Mouse (Mus musculus): Measurements from ENCODE around the gene Wdr4.
A peak's percentile ranks its signal among the peaks of the same experiment; 100 is the strongest.
"Not testable (repeated sequence)": the region's sequence is repeated elsewhere in the genome, so short reads cannot be mapped to it uniquely, and the experiment has no call there.

The Wdr4 gene

DNA sequence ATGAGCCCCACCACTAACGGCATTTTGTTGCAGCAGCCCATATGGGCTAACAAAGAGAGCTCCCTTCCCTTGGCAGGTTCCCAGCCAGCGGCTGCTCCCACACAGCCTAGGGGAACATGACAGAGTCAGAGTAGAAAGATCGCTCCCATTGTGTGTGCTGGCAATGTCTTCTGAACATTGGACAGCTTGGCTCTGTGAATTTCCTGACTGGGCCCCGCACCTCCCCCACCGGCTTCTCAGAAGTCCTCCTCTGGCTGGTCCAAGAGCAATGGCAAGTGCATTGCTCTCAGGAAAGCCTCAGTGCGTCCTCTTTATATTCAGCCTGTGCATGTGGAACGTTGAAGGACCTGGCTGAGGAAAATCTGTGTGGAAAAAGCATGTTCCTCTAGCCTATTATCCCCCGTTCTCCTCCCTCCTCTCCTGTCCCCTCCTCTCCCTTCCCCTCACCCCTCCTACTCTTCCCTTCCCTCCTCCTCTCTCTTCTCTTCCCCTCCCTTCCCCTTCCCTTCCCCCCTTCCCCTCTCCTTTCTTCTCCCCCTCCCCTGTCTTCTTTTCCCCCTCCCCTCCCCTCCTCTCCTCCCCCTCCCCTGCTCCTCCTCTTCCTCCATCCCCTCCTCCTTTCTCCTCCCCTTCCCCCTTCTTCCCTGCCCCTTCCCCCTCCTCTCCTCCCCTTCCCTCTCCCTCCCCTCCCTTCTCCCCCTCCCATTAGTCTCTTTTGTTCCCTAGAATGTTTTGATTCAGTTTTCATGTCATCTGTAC lies 16.3 kb upstream of the Wdr4 start:
- DNase-seq (ENCODE audit: low spot score) = peak; percentile 43

DNA sequence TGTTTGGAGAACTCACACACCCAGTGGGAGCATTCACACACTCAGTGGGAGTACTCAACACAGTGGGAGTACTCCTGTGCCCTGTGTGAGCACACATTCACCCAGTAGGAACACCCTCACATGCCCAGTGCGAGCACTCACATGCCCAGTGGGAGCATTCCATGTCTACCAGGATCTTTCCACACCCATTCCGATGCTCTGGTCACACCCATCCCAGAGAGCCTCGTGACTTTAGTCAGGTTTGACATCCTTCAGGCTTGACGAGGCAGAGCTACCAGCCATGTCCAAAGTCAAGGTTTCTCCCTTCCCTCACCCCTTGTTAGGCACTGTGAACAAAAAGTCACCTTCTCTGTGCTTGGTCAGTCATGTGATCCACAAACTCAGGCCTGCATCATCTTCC lies 15.6 kb upstream of the Wdr4 start:
- no peak for DNase-seq (ENCODE audit: low spot score)

DNA sequence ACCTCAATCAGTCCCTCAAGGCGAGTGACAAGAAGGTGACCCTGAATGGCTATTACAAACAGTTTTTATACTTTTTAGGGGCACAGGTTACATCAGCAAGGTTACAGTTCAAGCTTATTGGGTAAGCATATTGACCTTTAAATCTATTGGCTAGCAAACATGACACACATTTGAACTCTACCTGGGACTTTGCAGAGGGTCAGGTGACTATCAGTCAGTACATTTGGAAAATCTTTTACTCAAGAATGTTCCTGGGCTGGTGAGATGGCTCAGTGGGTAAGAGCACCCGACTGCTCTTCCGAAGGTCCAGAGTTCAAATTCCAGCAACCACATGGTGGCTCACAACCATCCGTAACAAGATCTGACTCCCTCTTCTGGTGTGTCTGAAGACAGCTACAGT lies 12.6 kb upstream of the Wdr4 start:
- not testable (repeated sequence) for DNase-seq (ENCODE audit: low spot score)

DNA sequence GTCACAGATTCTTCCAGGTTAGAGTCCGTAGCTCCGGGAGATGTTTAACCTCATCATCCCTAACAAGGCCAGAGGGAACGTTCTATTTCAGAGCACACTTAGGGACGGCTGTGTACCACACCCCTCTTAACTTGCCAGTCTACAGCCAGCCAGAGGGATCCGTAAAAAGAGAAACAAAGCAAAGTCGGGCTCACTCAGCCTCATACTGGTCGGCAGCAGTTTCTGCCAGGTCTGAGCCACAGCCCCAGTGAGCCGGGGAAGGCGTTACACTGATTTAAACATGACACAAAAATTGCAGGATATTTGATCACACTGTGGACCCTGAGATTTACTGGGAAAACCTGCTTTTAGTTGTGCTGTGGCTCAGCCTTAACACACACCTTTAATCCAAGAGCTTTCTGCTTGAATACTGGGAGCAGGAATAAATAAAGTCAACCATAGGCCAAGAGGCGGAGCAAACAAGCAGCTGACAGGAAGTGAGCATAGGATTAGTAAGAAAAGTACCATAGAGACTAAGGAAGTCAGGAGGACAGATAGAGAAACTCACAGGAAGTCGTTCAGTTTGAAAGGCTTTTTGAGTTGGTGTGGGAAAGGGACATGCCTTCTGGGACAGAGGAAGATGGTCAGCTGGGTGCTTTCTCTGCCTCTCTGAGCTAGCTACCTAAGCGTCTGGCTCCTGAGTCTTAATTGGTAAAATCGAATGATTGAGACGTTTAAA lies 11.8 kb upstream of the Wdr4 start:
- no peak for DNase-seq (ENCODE audit: low spot score)

DNA sequence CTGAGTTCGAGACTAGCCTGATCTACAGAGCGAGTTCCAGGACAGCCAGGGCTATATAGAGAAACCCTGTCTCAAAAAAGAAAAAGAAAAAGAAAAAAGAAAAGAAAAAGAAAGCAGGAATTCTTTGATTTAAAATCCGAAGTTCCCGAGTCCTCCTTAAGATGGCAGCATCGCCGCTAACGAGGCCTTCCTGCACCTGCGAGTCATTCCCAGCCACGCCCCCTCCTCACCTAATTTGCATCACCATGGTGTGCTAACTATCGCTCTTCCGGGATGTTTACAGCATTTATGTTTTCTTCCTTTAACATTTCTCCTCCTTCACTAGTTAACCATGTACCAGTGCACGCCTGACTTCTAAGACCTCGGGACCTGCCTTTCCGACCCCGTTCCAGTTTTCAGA lies 9.5 kb upstream of the Wdr4 start:
- DNase-seq (ENCODE audit: low spot score) = peak; percentile 75

DNA sequence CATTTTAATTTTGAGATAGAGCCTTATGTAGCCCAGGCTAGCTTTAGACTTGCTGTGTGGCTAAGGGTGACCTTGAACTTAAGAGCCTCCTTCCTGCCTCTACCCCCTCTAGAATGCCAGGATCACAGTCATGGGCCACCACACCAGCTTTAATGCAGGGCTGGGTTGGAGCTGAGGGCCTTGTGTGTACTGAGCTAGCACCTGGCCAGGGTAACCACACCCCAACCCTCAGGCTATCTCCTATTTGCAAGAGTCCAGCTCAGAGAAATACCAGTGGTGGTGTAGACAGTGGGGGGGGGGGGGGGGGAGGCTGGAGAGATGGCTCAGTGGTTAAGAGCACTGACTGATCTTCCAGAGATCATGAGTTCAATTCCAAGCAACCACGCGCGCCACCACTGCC lies 6.0 kb upstream of the Wdr4 start:
- no peak for DNase-seq (ENCODE audit: low spot score)

DNA sequence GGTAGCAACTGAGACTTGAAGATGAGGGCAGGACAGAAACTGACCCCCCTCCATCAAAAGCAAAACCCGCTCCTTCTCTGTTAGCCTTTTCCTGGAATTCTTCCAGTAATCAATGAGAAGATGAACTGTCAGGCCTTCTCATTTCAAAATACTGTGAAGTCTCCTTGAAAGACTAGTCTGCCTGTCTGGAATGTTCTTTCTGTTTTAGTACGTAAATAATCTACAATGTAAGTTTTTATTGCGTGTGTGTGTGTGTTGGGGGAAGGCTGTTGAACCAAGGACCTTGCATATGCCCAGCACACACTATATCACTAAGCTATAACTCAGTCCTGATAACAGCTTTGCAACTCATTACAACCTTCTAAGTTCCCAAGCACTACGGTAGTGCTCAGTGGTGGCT lies 5.3 kb upstream of the Wdr4 start:
- no peak for DNase-seq (ENCODE audit: low spot score)

DNA sequence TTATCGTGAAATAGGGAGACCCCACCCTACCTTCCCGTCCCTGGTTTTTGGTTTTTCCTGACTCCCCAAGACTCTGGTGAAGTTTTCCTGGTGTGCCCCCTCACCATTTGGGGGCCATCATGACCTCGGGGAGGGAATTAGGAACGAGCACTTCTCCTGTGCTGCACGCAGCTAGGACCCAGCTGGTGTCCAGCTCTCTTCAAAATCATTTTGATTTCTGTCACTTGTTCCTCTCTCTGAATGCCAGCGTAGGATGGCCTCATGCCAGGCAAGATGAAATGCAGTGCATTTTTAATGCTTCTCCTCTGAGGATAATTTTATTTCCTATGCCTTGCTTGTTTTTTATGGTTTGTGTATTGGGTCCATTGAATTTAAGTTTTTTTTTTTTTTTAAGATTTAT lies 2.2 kb upstream of the Wdr4 start:
- no peak for DNase-seq (ENCODE audit: low spot score)

DNA sequence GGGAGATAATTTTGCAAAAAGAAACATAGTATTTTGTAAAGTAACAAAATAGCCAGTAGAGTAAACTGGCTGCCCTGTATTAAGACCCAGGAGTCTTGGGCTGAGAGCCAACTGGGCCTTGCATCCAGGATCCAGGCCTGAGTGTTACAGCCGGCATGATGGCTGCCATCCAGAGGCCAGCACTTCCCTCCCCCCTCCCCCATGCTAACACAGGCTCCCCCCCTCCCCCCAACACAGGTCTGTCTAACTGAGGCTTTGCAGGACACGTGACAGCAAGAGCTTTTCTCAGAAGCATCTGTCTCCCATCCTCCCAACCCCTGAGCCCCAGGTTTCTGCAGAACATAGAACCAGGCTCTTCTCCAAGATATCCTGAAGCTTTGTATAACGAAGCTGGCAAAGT lies 1.1 kb upstream of the Wdr4 start:
- DNase-seq (ENCODE audit: low spot score) = peak; percentile 12

DNA sequence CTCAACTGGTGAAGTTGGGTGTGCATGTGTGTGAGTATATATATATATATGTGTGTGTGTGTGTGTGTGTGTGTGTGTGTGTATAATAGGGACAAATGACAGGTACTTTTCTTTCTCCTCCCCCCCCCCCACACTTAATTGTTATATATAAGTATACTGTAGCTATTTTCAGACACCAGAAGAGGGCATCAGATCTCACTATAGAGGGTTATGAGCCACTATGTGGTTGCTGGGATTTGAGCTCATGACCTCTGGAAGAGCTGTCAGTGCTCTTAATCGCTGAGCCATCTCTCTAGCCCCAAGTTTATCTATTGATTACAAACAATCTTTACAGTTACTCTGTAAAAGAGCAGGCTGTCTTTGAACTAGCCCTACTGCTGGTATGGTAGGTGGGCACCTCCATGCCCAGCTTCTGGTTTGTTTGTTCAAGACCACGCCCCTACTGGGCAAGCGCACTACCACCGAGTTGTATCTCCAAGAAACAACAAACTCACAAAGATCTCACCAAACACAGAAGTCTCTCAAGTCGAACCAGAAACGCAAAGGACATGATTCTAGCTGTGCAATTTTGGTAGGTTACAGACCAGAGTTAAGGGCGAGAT lies 335 bp downstream of the Wdr4 start:
- no peak for DNase-seq (ENCODE audit: low spot score)

DNA sequence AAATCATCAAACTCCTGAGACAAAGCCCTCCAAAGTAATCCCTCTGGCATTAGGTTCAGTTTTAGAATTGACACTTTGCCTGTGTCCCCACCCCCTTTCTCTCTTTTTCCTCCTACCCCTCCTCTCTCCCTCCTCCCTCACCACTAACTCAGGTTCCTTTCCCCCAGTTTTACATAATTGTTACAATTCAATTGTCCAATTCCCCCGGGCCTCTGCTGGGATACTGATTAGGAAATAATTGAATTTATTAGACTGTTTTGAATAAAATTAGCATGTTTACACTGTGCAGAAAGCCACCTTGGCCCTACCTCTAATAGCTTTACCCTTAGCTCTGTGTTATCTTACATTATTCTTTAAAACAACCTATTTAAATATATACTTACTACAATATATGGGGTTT lies 5.1 kb downstream of the Wdr4 start:
- no peak for DNase-seq (ENCODE audit: low spot score)

DNA sequence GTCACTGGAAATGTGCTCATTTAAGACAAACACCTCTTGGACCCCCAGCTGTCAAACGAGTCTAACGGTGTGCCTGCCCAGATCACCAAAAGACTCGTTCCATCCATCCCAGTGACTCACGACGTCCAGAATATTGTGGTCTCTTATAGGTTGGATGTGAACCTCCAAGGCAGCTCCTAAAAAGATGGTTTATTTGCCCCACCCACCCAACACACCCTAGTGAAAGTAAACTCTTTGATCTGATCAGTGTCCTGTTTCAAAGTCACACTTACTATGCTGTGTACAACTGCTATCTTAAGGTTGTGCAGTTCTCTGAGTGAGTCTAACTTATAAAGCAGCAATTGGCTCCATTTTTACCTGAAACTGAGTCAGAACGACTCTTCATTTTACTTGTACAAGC lies 7.2 kb downstream of the Wdr4 start:
- DNase-seq (ENCODE audit: low spot score) = no peak

DNA sequence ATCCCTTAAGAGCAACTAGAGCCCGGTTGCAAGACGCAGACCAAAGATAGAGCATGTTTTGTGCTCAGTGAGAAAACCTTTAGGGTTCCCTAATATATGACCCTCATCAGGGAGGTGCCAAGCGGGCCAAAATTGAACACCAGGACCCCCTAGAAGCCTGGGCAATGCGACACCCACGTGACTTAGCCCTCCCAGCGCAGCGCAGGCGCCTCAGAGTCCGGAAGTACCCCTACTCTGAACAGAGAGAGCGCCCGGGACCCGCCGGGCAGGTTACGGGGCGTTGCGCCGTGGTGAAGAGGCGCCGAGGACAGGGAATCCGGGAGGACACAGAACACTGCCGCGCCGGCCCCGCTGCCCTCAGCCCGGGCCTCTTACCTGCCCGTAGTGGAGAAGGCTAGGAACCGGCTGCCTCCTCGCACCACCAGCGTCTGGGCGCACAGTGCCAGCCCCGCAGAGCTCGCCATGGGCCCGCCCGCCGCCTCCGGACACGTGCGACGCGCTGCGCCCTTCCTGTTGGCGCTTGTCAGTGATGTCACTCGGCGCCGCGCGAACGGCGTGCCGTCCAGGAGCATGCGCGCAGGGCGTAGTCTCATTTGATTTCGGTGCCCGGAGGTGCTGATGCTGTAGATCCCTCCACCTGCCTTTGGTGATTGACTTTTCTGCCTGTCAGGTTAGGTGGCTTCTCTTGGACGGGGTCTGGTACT lies 7.8 kb downstream of the Wdr4 start:
- peak; percentile 98 for DNase-seq (ENCODE audit: low spot score)

DNA sequence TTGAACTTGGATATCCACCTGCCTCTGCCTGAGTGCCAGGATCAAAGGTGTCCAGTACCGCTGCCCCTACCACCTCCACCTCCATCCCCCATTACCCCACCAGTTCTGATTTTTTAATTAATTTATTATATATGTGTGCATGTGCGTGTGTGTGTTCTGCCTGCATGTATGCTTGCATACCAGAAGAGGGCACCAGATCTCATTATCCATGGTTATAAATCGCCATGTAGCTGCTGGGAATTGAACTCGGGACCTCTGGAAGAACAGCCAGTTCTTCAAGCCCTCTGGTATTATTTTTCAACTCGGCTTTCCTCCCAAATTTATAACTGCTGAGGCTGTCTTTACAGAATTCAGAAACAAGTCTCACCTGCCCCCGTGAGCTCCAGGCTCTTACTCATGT lies 8.8 kb downstream of the Wdr4 start:
- DNase-seq (ENCODE audit: low spot score) = no peak

DNA sequence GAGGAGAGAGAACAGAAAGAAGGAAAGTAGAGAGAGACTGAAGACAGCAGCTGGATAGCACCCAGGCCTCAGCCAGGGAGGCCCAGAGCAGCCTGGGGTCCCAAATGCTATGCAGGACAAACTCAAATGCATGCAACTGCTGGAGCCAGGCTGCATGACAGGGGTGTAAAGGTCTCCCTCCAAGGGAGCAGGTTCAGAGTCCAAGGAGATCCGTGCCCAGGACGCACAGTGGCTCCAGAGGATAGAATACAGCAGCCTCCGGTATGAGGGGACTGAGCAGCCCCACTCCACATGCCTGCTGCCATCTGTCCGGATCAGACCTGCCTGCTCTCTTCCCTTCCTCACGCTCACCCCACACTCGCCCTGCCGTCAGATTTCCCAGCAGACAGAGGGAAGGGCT lies 13.5 kb downstream of the Wdr4 start:
- no peak for DNase-seq (ENCODE audit: low spot score)

DNA sequence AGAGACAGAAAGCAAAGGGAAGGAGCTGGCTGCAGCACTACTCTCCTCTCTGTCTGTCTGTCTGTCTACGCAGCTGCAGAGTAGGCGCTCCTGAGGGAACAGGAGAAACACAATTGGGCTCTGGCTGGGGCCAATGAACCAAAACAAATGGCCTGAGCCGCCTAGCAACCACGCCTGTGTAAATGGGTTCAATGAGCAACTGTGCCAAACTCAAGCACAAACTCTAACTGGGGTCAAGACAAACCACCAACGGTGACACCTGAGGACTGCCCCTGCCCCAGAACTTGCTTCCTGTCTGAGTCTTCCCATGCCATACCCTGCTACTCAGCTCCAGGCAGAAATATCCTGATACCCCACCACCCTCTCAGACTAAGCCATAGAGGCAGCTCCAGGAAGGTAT lies 14.8 kb downstream of the Wdr4 start:
- no peak for DNase-seq (ENCODE audit: low spot score)

DNA sequence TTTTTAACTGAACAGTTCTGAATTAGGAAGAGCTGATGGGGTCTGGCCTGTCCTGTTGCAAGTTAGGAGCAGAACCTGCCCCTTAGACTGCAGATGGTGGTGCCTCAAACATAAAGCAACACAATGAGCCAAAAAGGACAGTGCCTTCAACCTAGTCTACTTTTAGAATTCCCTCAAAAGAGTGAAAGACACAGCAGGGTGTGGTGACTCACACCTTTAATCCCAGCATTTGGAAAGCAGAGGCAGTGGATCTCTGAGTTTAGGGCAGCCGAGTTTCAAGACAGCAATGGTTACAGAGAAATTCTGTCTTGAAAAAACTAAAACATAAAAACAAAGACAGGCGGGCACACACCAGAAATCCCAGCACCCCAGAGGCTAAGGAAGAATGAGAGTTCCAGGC lies 15.8 kb downstream of the Wdr4 start:
- no peak for DNase-seq (ENCODE audit: low spot score)

DNA sequence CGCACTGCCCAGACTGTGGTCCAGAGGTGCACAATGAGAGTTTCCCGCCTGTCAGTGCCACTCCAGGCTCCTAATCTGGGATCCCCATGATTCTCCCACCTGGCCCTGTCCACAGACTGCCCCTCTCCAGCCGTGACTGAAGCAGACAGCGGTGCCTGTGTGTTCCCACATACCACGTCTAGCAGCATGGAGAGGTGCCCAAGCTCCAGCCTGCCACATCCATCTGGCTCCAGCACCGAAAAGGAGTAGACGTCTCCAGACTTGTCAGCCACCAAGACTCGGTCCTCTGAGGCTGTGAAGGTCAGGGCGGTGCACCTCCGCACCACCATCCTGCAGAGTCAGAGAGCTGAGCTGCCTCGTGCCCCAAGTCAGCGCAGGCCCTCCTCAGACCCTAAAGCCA lies 16.4 kb downstream of the Wdr4 start:
- DNase-seq (ENCODE audit: low spot score) = no peak

DNA sequence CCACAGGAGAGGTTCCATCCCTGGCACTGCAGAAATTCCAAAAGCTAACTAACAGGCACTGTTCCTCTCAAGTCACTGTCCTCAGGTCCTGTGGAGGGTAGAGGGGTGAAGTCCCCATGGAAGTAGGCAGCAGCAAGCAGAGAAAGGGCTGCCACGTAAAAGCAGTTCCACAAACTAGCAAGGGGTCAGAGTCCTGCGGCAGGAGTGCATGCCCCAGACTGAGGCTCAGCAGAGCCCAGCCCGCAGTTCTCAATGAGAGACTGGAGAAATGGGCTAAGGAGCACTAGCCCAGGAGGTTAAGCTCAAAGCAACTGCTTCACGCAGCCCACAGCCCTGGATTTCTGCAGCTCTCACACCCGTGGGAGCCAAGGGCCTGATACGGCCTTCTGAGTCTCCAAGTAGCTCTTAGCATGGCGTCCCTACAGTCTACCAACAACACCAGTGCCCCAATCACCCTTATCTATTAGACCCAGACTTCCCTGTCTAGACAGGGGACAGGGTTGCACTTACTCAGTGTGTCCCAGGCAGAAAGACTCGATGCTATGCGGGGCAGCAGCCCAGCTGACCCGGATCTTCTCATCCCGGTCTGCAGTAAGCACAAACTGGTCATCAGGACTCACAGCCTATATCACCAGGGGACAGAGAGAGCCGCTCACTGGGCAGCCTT lies 17.4 kb downstream of the Wdr4 start:
- no peak for DNase-seq (ENCODE audit: low spot score)

DNA sequence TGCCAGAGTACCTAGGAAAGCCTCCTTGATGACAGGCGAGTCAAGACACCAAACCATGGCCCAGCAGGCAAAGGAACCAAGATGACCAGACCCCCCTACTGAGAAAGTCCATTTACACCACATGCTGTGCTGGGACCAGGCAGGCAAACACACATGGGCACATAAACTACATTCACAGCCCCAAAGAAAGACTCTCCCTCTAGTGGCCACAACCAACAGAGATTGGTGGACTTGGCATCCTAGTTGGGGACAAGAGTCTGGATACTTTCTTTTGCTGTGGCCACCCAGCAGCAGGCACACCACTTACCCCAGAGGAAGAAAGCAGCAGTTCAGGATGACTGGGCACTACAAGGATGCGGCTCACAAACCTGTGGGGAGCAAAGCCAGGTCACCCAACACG lies 18.9 kb downstream of the Wdr4 start:
- no peak for DNase-seq (ENCODE audit: low spot score)

DNA sequence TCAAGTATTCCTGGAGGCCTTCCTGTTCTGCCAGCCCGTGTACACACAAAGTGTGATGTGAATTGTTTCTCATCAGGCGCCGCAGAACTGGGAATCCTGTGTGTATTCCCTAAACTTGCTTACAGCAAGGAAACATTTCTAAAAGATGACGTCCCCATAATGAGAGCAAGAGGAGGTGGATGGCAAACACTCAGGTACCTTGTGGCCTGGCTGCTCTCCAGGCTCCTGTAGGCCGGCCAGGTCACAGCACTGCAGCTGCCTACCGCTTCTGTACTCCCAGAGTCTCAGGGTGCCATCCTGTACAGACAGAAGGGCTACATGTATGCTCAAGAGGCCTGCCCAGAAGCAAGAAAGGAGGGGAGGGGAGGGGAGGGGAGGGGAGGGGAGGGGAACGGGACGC lies 19.4 kb downstream of the Wdr4 start:
- no peak for DNase-seq (ENCODE audit: low spot score)

DNA sequence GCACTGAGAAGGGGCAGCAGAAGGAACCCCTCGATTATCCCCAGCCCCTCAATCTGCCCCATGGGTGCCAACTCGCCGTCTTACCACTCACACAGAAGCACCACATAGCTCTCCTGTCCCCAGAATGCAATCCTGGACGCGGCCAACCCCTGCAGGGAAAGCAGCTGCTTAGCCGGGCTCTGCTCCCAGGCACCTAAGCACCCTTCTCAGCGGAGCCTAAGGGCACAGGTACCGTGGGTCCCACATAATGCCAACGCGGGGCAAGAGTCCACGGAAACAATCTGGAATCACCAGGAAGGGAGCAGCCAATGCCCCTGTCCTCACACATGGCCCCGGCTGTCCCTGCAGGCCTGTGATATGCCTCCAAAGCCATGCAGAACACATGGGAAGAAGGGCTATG lies 20.1 kb downstream of the Wdr4 start:
- DNase-seq (ENCODE audit: low spot score) = no peak

Measured in embryo, embryonic 10 days (tissue).